Mouse (Mus musculus) splenic B cell, adult 2 months (primary cell): Measurements from ENCODE around the gene Ptbp3.
"Not testable (repeated sequence)": the region's sequence is repeated elsewhere in the genome, so short reads cannot be mapped to it uniquely, and the experiment has no call there.

Source experiments
- DNase-seq: peaks from one replicate; pipeline ENCODE4 v3.0.0-alpha.2; 2011; ENCODE audit warnings: low read depth, low spot score
- H3K27me3 ChIP-seq: 2 replicates; pipeline ENCODE4 v1.6.1; 2012; ENCODE audit warnings: mild to moderate bottlenecking, low read length, moderate library complexity, mixed read lengths; ENCODE audit not compliant: control insufficient read depth, poor library complexity, insufficient read depth, severe bottlenecking
- H3K36me3 ChIP-seq: 2 replicates; pipeline ENCODE4 v1.6.1; 2012; ENCODE audit warnings: mild to moderate bottlenecking, low read length, moderate library complexity, mixed read lengths; ENCODE audit not compliant: control insufficient read depth, poor library complexity, insufficient read depth, severe bottlenecking

The Ptbp3 gene

DNA sequence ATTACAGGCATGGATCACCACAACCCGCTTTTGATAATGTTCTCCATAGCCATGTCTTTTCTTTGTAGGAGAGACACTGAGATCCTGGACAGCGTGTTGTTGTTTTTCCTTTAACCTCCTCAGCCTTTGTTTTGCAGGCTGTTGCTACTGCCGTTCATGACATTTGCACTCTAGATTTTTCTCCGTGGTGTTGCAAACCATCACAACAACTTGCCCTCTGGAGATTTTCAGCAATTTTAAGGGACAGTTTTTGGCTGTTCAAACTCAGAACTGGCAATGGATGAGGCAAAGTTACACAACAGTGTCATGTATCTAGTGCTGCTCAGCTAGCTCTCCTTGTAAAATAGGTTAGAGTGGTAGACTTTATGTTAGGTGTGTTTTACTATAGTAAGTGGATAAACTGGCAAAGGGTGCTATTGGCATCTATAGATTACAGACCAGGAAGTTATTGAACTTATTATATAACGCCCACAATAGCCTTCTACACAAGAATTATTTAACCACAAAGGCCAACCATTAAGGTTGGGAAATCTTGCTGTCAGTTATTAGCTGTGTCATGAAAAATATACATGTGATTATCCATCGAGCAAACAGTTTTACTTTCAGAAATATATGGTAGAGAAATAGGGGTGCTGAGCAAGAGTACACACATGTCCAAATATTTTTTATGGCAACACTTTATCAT lies 18.6 kb upstream of the Ptbp3 start:
- no peaks in the 10 kb centered on the region for H3K36me3 ChIP-seq
- DNase-seq, result no peak
- no peaks in the 10 kb centered on the region for H3K27me3 ChIP-seq

DNA sequence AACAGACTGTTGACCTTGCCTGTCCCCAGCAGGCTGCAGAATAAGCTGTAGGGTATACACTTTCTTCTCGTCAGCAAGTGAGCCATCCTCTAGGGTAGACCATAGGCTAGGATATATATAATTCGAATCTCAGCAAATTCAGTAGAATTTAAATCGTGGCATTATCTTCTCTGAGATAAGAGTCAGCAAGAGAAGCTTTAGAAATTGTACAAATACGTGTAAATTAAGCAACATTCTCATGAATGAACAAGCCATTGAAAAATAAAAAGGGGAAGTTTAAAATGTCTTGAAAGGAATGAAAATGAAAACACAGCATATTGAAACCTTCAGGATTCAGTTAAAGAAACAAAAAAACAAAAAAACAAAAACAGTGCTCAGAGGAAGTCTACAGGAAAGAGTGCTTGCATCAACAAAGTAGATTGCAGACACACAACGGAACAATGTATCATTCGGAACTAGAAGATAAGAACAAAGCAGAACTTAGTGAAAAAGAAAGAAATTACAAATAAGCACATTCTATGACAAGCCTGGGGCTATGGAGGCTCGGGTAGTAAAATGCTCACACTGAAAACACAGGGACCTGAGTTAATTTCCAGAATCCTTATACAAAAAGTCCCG lies 16.5 kb upstream of the Ptbp3 start:
- H3K27me3 ChIP-seq, result no peaks in the 10 kb centered on the region
- no peaks in the 10 kb centered on the region for H3K36me3 ChIP-seq
- peak; percentile 42 for DNase-seq

GRCm38 (mm10) chr4:59564128-59564527 lies 15.0 kb upstream of the Ptbp3 start:
- no peaks in the 10 kb centered on the region for H3K27me3 ChIP-seq
- H3K36me3 ChIP-seq, result no peaks in the 10 kb centered on the region
- no peak for DNase-seq

DNA sequence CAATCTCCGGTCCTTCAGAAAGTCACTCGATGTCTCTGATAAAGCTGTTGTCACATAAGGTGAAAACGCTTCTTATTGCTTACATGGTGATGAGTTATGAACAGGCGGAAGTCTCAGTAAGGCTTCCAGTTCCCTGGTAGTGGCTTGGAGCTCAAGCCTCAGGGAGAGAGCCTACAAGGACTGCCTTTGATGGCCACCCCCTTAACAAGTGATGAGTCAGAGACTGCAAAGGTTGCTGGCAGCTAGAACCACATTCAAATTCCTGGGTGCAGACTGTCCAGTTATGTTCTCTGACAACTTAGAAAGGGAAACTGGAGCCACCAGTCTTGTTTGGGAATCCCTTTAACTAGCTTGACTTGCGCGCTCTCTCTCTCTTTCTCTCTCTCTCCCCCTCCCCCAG lies 11.0 kb upstream of the Ptbp3 start:
- no peak for DNase-seq
- Histone ChIP-seq H3K36me3 (no peaks in the 10 kb centered on the region), H3K27me3 (no peaks in the 10 kb centered on the region)

GRCm38 (mm10) chr4:59558096-59558720 lies 9.0 kb upstream of the Ptbp3 start:
- DNase-seq, result no peak

GRCm38 (mm10) chr4:59557343-59557742 lies 8.2 kb upstream of the Ptbp3 start:
- not testable (repeated sequence) for H3K36me3 ChIP-seq, DNase-seq, H3K27me3 ChIP-seq

More at GRCm38 (mm10) chr4:59558096-59558720, 9.0 kb upstream of the Ptbp3 start:
- no peaks in the 10 kb centered on the region for H3K27me3 ChIP-seq
- H3K36me3 ChIP-seq, result no peaks in the 10 kb centered on the region

GRCm38 (mm10) chr4:59555177-59555576 lies 6.0 kb upstream of the Ptbp3 start:
- no peak for DNase-seq
- Histone ChIP-seq H3K27me3 (no peaks in the 10 kb centered on the region), H3K36me3 (no peaks in the 10 kb centered on the region)

DNA sequence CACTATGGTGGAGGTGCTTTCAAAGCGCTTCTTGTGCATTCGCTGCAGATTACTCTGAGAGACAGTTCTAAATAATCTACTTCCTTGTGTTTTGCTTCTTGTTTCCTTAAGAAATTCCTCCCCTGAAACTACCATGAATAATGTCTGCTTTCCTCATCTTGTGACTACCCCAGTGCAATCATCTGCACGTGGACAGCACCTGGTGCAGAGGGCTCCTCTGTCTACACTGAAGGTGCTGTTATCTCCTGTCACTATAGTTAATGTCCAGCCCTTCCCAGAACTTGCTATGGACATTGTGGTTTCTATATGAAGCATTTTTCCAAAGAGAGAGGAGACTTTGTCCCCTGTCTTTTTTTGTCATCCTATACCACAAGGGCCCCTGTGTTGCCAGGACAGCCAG lies 4.4 kb upstream of the Ptbp3 start:
- no peak for DNase-seq
- Histone ChIP-seq H3K27me3 (no peaks in the 10 kb centered on the region), H3K36me3 (no peaks in the 10 kb centered on the region)

DNA sequence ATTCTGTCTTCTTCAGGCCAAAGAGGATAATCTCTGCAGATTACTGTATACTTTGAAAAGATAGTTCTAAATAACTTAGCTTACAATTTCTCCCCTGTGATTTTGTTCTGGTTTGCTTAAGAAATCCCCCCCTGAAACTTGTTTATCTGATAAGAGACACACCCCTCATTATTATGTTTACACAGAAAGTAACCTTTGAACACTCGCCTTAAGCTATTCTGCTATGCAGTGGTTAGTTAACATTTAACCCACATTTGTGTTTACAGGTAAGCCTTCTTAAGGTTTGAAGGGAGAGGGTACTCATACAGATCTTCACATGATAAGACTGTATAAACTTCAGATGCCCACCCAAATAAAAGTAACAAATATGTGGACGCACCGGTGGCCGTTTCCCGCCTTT lies 3.7 kb upstream of the Ptbp3 start:
- H3K27me3 ChIP-seq, result no peaks in the 10 kb centered on the region
- DNase-seq, result no peak
- no peaks in the 10 kb centered on the region for H3K36me3 ChIP-seq

- no peak for DNase-seq
- H3K36me3 ChIP-seq, result no peaks in the 10 kb centered on the region
- no peaks in the 10 kb centered on the region for H3K27me3 ChIP-seq
Measured at GRCm38 (mm10) chr4:59551901-59552300, 2.7 kb upstream of the Ptbp3 start.

DNA sequence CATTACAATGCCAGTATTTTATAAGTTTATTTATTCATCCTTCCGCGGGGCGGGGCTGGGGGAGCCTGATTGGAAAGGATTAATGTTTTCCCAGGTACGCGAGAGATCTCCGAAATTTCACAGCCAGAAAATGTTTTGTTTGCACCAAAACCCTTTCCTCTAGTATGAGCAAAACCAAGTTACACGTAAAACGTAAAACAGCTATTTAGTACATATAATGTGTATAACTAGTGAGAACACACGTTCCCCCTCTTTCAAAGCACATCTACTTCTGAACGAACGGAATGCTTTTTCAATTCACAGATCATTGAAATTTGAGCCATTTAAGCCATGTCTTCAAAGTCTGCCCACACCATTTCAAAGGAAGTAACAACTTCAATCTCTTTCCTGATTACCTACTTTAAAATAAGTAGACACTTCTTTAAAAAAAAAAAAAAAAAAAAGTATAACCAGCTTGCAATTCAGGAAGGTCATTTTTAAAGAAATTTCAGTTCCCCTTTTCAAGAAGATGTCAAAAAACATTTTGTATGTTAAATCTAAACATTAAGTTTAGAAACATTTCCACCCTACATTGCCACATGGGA lies 905 bp upstream of the Ptbp3 start:
- peak; percentile 57 for DNase-seq
- Histone ChIP-seq H3K27me3 (no peaks in the 10 kb centered on the region), H3K36me3 (no peaks in the 10 kb centered on the region)

DNA sequence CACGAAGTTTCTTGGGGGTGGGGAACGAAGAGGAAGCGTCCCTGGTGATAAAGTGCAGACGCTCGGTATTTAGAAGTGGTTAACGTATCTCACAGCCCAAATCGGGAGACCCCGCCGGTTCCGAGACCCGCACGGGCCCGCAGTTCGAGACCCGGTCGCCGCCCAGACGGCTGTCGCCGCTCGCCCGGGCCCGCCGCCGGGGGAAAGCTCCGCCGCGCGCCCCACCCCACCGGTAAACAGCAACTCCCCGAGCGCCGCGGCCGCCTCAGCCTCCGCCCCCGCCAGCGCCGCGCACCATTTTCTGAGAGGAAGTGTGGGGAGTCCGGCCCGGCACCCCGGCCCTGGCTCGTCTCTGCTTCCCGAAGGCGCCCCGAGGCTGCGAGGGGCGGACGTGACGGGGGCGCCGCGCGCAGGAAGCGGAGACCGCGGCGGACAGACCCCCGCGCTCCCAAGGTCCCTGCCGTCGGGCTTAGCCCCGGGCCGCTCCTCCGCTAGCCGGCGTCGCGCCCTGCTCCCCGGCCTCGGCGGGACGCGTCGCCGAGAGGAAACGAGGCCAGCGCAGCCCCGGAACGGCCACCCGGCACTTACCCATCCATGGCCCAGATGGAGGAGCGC lies 497 bp downstream of the Ptbp3 start:
- DNase-seq, result peak; percentile 80
- Histone ChIP-seq H3K36me3 (no peaks in the 10 kb centered on the region), H3K27me3 (no peaks in the 10 kb centered on the region)

- H3K27me3 ChIP-seq, result no peaks in the 10 kb centered on the region
- H3K36me3 ChIP-seq, result no peaks in the 10 kb centered on the region
- no peak for DNase-seq
Measured at GRCm38 (mm10) chr4:59548011-59548559, 1.1 kb downstream of the Ptbp3 start.

DNA sequence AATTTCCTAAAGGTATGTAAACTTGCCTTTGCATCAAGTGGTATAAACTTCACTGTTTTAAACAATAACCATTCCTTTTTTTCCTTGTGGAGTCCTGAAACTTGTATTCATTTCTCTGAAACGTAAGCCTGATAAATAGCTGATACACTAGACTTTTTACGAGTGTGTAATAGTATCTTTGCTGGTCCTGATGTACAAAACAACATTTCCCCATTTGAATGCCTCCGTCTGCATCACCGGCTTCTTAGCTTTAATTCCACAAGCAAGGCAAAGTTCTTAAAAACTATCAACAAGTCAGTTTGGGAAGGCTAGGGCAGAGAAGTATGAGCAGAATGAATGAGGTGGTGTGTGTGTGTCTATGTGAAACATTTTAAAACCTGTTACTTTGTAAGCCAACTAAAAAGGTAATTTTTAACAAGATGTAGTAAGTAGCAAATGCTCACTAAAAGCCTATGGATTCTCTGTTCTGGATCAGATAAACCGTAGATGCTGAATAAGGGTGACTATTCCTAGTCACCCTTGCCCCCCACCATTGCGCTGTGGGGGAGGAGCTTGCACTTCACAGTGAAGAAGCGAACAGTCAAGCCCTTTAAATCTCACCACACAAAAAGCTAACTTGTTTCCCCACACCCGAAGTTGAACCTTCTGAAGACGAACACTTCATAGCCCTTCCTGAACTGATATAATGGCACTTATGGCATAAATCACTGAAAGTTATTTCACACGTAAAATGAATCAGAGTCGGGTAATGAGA lies 1.9 kb downstream of the Ptbp3 start:
- Histone ChIP-seq H3K27me3 (no peaks in the 10 kb centered on the region), H3K36me3 (no peaks in the 10 kb centered on the region)
- DNase-seq, result no peak
